Mouse (Mus musculus): Measurements from ENCODE around the gene Il23a. TPM values are rescaled to one million over a fixed set of nuclear protein-coding genes. Genes with fewer than 3 reads are reported as not detected.

Gene Il23a
- polyA plus RNA-seq (2012; rRNA removed) = 0.03 and 0.06 TPM in 2 replicates

DNA sequence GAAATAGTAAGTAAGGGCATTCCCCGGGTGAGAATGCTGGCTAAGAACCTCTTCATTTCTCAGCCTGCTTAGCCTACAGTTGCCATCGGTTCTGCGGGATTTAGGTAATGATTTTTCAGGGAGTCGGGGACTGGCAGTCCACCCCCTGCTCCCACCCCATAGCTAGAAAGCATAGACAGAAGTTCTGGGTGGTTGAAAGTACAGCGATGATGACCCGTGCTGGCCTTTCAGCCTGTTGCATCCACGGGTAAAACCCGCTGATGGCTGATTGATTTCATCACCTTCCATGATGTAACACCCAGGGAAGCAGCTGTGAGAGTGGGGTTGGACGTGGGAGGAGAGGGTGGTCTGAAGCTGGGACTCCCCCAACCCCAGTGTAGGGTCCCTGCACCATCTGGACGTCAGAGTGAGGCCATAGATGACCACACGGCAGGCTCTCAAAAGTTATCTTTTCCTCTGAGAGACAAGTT, at the start of gene Il23a:
Gene Il23a, minus strand, starts transcription at position 51 of the 470 bp plus-strand sequence.

DNA sequence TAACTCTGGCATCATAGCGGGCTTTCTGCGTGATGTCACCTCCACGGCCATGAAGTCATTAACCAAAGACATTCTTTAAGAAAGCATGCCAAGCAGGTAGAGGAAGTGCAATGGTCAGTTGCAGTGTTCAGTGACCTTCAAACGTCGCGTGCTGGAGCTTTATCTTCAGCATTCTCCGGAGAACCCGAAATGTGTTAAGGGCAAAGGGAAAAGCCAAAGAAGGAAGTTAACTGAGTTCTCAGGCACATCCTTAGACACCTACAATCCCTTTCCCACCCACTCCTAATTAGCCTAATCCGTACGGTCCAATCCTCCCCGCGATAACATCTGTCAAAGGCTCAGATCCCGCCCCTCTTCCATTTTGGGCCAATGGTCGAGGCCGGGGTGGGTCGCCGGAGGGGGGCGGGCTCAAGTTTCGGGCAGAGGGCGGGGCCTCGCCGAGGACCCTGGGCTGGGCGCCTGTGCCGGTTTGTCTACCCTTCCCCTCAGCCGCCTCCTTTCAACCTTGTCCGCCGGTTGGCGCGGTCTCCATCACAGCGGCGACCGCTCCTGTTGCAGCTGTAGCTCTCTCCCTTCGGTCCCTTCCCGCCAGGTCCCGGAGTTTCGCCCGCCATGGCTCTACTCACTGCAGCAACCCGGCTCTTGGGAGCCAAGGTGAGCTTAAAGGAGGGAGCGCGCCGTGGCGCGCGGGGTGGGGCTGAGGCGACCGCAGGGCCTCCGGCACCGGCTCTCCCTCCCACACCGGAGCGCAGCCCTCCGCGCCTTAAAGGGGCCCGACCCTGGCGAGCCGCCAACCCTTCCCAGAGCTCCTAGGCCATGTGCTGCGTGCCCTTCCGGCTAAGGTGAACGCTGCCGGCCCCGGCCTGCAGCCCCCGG, 39.0 kb upstream of the Il23a start, which contains the start of gene Cs:
Gene Cs, plus strand, starts transcription at position 429 of the 876 bp plus-strand sequence.

GRCm38 (mm10) chr10:128322141-128323108, 23.9 kb upstream of the Il23a start, which contains the start of gene Cnpy2:
Cnpy2 (plus strand) TSS chr10:128322459.

DNA sequence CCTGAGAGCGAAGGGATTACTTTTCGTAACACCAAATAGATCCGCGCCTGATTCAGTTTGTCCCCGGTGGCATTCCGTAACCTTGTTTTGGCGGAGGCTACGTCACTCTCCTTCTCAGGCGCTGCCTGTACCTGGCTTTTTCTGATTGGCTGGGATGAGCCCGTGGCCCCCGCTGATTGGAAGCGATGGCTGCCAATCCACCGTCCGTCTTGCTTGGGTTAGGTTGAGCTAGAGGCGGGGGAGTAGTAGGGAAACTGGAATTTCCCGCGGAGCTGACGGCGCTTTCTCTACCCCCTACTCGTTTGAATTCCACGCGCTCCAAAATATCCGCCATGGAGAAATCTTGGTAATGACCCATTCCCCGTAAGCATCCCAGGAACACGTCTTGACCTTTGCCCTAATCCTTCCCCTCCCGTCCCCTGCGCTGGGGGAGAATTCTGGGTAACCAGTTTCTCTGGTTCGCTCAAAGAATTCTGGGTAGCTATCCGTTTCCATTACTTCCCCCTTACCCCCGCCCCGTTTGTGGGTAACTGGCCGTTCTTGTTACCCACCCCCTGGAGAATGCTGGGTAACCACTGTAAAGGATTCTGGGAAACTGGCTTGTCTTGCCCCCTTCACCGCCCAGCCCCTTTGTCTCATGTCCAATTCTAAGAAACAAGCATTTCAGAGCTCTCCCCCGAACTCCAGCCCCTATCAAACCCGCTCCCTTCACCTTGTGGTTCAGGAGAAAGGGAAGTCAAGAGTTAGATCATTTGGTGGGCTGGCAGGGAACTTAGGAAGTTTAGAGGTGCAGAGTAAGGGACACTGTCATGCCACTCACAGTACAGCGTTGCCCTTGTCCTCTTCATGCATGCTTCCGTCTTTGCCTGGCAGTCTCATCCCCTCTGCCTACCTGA, 4.8 kb upstream of the Il23a start, which contains the start of gene Pan2:
Gene Pan2, plus strand, starts transcription at position 210 of the 896 bp plus-strand sequence.

GRCm38 (mm10) chr10:128270287-128270841, 28.2 kb downstream of the Il23a start, which contains the start of gene Stat2:
Stat2 (plus strand) TSS chr10:128270559.

DNA sequence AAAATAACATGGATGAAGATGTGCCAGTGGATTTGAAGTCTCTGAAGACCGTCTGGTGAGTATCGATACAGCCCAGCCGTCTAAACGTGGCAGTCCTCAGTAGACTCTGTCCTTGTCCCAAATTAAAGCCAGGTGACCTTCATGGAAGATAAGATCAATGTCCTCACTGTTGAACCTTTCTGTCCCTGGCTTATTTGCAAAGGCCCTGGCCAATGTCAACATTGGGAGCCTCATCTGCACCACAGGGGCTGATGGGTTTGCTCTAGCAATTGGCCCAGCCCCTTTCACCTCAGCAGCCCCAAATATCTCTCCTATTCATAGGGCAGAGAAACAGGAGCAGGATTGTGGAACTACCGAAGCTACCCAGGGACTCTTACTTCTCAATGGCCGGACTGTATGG, 30.2 kb downstream of the Il23a start, which contains the start of gene Apof:
Gene Apof, plus strand, starts transcription at position 301 of the 400 bp plus-strand sequence.

DNA sequence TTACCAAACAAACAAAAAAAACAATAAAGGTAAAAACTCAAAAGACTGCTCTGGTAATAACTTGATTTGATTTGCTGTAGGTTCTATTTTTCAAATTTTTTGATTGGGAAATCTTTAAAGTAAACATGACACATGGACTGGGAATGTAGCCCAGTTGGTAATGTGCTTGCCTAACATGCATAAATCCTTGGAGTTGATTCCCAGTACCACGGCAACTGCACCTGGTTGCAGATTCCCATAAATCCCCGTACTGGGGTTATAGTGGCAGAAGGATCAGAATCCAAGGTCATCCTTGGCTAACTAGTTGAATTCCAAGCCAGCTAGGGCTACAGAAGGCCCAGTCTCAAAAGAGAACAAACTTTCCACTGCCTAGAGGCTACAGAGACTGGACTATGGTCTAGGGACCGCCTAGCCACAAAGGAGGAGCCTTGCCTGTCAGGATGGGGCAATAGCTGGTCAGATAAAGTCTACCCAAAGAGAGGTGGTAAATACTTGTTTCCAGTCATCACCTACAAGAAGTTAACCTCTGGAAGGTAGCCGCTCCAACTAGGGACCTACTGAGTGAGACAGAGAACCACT, 44.8 kb downstream of the Il23a start, which contains the start of gene Apon:
Gene Apon, plus strand, starts transcription at position 420 of the 579 bp plus-strand sequence.

Other genes with a start within 250 kb of the Il23a start
- 30.8 and 34.7 TPM in 2 replicates for gene Ptges3, start 239.8 kb downstream of the Il23a start, polyA plus RNA-seq (2012; rRNA removed)
- 1,169 and 1,252 TPM in 2 replicates for gene Atp5b, start 215.5 kb downstream of the Il23a start, polyA plus RNA-seq (2012; rRNA removed)
- 8.8 and 10.8 TPM in 2 replicates for gene Baz2a, start 207.2 kb downstream of the Il23a start, polyA plus RNA-seq (2012; rRNA removed)
- 13.5 and 14.2 TPM in 2 replicates for gene Rbms2, start 118.5 kb downstream of the Il23a start, polyA plus RNA-seq (2012; rRNA removed)
- gene Gls2, start 104.3 kb downstream of the Il23a start, polyA plus RNA-seq (2012; rRNA removed) = 50.2 and 50.4 TPM in 2 replicates
- gene Spryd4, start 86.9 kb downstream of the Il23a start, polyA plus RNA-seq (2012; rRNA removed) = 34.1 and 34.9 TPM in 2 replicates
- 0.01 TPM in 1 of 2 replicates, not detected in the other for gene Mip, start 72.9 kb downstream of the Il23a start, polyA plus RNA-seq (2012; rRNA removed)
- gene Timeless, start 66.7 kb downstream of the Il23a start, polyA plus RNA-seq (2012; rRNA removed) = 6.6 and 6.7 TPM in 2 replicates
- gene Apon, start 44.7 kb downstream of the Il23a start, polyA plus RNA-seq (2012; rRNA removed) = 13.0 and 18.7 TPM in 2 replicates
- gene Apof, start 30.1 kb downstream of the Il23a start, polyA plus RNA-seq (2012; rRNA removed) = 813 and 951 TPM in 2 replicates
- 20.6 and 23.1 TPM in 2 replicates for gene Stat2, start 28.2 kb downstream of the Il23a start, polyA plus RNA-seq (2012; rRNA removed)
- 13.6 and 15.8 TPM in 2 replicates for gene Pan2, start 4.6 kb upstream of the Il23a start, polyA plus RNA-seq (2012; rRNA removed)
- 57.3 and 69.2 TPM in 2 replicates for gene Cnpy2, start 23.7 kb upstream of the Il23a start, polyA plus RNA-seq (2012; rRNA removed)
- 59.5 and 64.0 TPM in 2 replicates for gene Cs, start 39.0 kb upstream of the Il23a start, polyA plus RNA-seq (2012; rRNA removed)
- gene Coq10a, start 70.2 kb upstream of the Il23a start, polyA plus RNA-seq (2012; rRNA removed) = 10.3 and 10.8 TPM in 2 replicates
- 4.4 and 6.2 TPM in 2 replicates for gene Ankrd52, start 78.4 kb upstream of the Il23a start, polyA plus RNA-seq (2012; rRNA removed)
- gene Slc39a5, start 102.5 kb upstream of the Il23a start, polyA plus RNA-seq (2012; rRNA removed) = 99.5 and 112 TPM in 2 replicates
- 16.8 and 18.7 TPM in 2 replicates for gene Nabp2, start 112.7 kb upstream of the Il23a start, polyA plus RNA-seq (2012; rRNA removed)
- gene Rnf41, start 112.9 kb upstream of the Il23a start, polyA plus RNA-seq (2012; rRNA removed) = 7.0 and 8.3 TPM in 2 replicates
- 25.6 and 31.2 TPM in 2 replicates for gene Smarcc2, start 160.5 kb upstream of the Il23a start, polyA plus RNA-seq (2012; rRNA removed)
- gene Myl6, start 195.4 kb upstream of the Il23a start, polyA plus RNA-seq (2012; rRNA removed) = 627 and 720 TPM in 2 replicates
- gene Myl6b, start 199.9 kb upstream of the Il23a start, polyA plus RNA-seq (2012; rRNA removed) = 0.53 and 0.67 TPM in 2 replicates
- gene Esyt1, start 227.1 kb upstream of the Il23a start, polyA plus RNA-seq (2012; rRNA removed) = 10.8 and 12.1 TPM in 2 replicates
- 4.0 and 4.5 TPM in 2 replicates for gene Zc3h10, start 249.0 kb upstream of the Il23a start, polyA plus RNA-seq (2012; rRNA removed)

All from liver, embryonic 18 days (tissue).